Mouse (Mus musculus): ENCODE data around the gene Rnf2. TPM values are rescaled to one million over a fixed set of nuclear protein-coding genes. Genes with fewer than 3 reads are reported as not detected.
A peak's percentile ranks its signal among the peaks of the same experiment; 100 is the strongest.

Rnf2 gene
- polyA plus RNA-seq, 1 experiment from 2014 or later, result 66.2 TPM

GRCm38 (mm10) chr1:151510811-151511210, 10.1 kb upstream of the Rnf2 start:
- Histone ChIP-seq H3K36me3 (no peaks in the 10 kb centered on the region), H3K9me3 (no peaks in the 10 kb centered on the region), H3K4me1 (no peaks in the 10 kb centered on the region), H3K9ac (no peak overlapping the region), H3K4me2 (no peak overlapping the region), H3K4me3 (replicated peaks) (no peak overlapping the region), H3K27ac (no peak overlapping the region), H3K27me3 (replicated peaks) (no peaks in the 10 kb centered on the region)
- WGBS, result 36% methylated on average over 4 of the region's 4 CpGs
- ATAC-seq (ENCODE audit: insufficient read depth, low FRiP score, low read depth), result no peak

DNA sequence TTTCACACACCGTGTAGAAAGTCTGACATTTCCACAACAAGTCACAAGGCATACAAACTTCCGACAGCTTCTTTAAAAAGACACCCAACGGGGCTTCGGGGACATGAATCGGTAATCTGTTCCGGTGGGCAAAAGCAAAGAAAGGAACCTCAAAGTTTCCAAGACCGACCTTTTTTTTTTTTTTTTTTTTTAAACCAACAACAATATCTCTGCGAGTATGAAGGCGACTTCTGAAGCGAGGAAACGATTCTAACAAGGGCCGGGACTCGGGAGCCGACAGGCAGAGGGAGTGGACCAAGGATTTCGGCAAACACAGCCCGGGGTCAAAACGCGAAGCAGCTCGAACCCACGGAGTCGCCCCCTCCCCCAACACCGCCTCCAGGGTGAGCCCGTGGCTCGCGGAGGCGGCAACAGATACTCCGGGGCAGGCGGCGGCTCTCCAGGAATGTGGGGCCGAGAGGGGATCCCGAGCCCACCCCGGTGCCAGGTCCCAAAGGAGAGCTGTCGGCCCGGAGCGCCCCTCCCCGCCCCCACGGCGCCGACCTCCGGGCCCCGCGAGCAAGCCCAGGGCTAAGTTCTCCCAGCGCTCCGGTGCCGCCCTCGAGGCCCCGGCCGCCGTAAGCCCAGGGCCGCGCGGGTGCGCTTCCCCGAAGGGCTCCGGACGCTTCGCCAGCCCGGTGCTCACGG, 797 bp downstream of the Rnf2 start:
- under 1% methylated on average over 59 of the region's 59 CpGs for WGBS

DNA sequence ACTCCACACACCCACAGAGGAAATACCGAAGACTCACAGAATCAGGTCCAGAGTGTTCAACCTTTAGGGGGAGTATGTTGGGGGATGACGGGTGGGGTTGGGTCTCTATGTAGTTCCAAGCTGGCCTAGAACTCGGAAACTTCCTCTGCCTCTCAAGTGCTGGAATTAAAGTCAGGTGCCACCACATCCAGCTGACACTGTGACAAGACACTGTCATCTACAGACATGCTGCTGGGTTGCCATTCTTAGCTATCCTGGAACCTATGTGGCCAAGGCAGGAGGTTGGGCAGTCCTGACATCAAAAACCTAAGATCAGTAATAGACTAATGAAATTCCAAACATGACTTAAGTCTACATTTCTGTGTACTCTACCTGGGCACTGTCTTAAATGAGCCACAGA, 2.4 kb downstream of the Rnf2 start:
- H3K4me2 ChIP-seq, result no peak overlapping the region; the same call in 1 of the 2 replicates

More for the DNA sequence above, 797 bp downstream of the Rnf2 start:
- peak overlapping the region; percentile 99 for H3K27ac ChIP-seq
- H3K4me2 ChIP-seq, result peak overlapping the region; percentile 42
- no peaks in the 10 kb centered on the region for H3K9me3 ChIP-seq
- peaks cover 15% of the 10 kb centered on the region for H3K4me1 ChIP-seq
- peak; percentile 47 for ATAC-seq (ENCODE audit: insufficient read depth, low FRiP score, low read depth)
- no peaks in the 10 kb centered on the region for H3K27me3 ChIP-seq (replicated peaks)
- peak overlapping the region; percentile 96 for H3K9ac ChIP-seq
- peak overlapping the region; percentile 97 for H3K4me3 ChIP-seq (replicated peaks)
- H3K36me3 ChIP-seq, result no peaks in the 10 kb centered on the region

DNA sequence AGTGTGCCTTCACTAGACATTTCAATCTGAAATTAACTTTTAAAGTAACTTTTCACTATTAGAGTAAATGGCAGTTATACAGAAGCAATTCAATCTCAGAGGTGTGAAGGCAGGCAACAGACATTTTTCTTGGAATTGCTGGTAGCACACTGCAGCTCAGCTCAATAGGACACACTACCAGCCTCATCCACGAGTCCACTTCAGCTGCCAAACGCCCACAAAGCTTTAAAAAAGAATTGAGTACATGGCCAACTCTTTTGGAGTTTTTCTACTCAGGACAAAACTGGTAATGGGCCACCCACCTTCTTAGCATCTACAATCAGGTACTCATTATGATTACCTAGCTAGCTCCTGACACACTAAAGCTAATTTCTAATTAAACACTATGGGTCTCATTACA, 2.8 kb downstream of the Rnf2 start:
- no peak overlapping the region for H3K9ac ChIP-seq
- H3K4me2 ChIP-seq, result no peak overlapping the region
- WGBS, result 79% methylated on average over 2 of the region's 2 CpGs
- H3K4me1 ChIP-seq, result peaks cover 18% of the 10 kb centered on the region
- no peaks in the 10 kb centered on the region for H3K36me3 ChIP-seq
- H3K9me3 ChIP-seq, result no peaks in the 10 kb centered on the region
- no peak for ATAC-seq (ENCODE audit: insufficient read depth, low FRiP score, low read depth)
- H3K4me3 ChIP-seq (replicated peaks), result no peak overlapping the region
- no peaks in the 10 kb centered on the region for H3K27me3 ChIP-seq (replicated peaks)
- H3K27ac ChIP-seq, result no peak overlapping the region

More for the DNA sequence above, 2.4 kb downstream of the Rnf2 start:
- Histone ChIP-seq H3K27ac (no peak overlapping the region), H3K4me1 (peaks cover 18% of the 10 kb centered on the region), H3K9me3 (no peaks in the 10 kb centered on the region), H3K27me3 (replicated peaks) (no peaks in the 10 kb centered on the region), H3K4me3 (replicated peaks) (no peak overlapping the region), H3K36me3 (no peaks in the 10 kb centered on the region), H3K9ac (no peak overlapping the region)
- ATAC-seq (ENCODE audit: insufficient read depth, low FRiP score, low read depth), result no peak
- 78% methylated on average over 3 of the region's 3 CpGs for WGBS

- peaks cover 18% of the 10 kb centered on the region for H3K4me1 ChIP-seq
- H3K27ac ChIP-seq, result no peak overlapping the region
- H3K4me3 ChIP-seq (replicated peaks), result no peak overlapping the region
- no peaks in the 10 kb centered on the region for H3K27me3 ChIP-seq (replicated peaks)
- H3K36me3 ChIP-seq, result no peaks in the 10 kb centered on the region
- no peak overlapping the region for H3K4me2 ChIP-seq
- no peak overlapping the region for H3K9ac ChIP-seq
- H3K9me3 ChIP-seq, result no peaks in the 10 kb centered on the region
- whole genome bisulfite sequencing, result 80% methylated on average over 8 of the region's 8 CpGs
- ATAC-seq (ENCODE audit: insufficient read depth, low FRiP score, low read depth), result no peak
These were observed 3.7 kb downstream of the Rnf2 start for GRCm38 (mm10) chr1:151497028-151497427.

GRCm38 (mm10) chr1:151495635-151496285, 5.0 kb downstream of the Rnf2 start:
- H3K9ac ChIP-seq, result no peak overlapping the region
- H3K27ac ChIP-seq, result no peak overlapping the region
- H3K9me3 ChIP-seq, result no peaks in the 10 kb centered on the region
- H3K36me3 ChIP-seq, result no peaks in the 10 kb centered on the region
- no peak overlapping the region for H3K4me2 ChIP-seq
- H3K4me1 ChIP-seq, result peaks cover 18% of the 10 kb centered on the region
- H3K4me3 ChIP-seq (replicated peaks), result no peak overlapping the region
- no peaks in the 10 kb centered on the region for H3K27me3 ChIP-seq (replicated peaks)
- no peak for ATAC-seq (ENCODE audit: insufficient read depth, low FRiP score, low read depth)
- 82% methylated on average over 2 of the region's 2 CpGs for WGBS

GRCm38 (mm10) chr1:151494711-151495110, 6.0 kb downstream of the Rnf2 start:
- no peak overlapping the region for H3K4me2 ChIP-seq
- H3K27ac ChIP-seq, result no peak overlapping the region
- no peaks in the 10 kb centered on the region for H3K9me3 ChIP-seq
- no peaks in the 10 kb centered on the region for H3K27me3 ChIP-seq (replicated peaks)
- 66% methylated on average over 6 of the region's 6 CpGs for WGBS
- no peak overlapping the region for H3K4me3 ChIP-seq (replicated peaks)
- ATAC-seq (ENCODE audit: insufficient read depth, low FRiP score, low read depth), result no peak
- no peaks in the 10 kb centered on the region for H3K36me3 ChIP-seq
- peaks cover 18% of the 10 kb centered on the region for H3K4me1 ChIP-seq
- no peak overlapping the region for H3K9ac ChIP-seq

DNA sequence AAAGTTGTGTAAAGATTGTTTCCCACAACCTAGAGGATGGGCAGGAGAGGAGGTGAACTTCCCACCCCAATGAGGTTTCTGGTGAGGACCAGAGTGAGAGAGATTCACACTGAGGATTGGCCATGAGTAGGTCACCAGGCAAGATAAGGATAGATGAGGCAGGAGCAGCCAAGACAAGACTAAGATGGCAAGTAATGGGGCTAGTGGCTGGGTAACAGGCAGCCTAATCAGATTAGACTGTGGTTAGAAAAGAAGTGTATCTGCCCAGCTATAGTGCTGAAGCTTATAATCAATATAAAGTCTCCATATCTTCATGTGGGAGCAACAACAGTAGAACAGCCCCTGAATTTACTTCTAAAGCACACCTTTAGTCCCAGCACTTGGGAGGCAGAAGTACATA, 6.9 kb downstream of the Rnf2 start:
- H3K36me3 ChIP-seq, result no peaks in the 10 kb centered on the region
- no peak overlapping the region for H3K9ac ChIP-seq
- no peaks in the 10 kb centered on the region for H3K27me3 ChIP-seq (replicated peaks)
- H3K4me1 ChIP-seq, result peaks cover 20% of the 10 kb centered on the region
- H3K9me3 ChIP-seq, result no peaks in the 10 kb centered on the region
- no peak overlapping the region for H3K4me3 ChIP-seq (replicated peaks)
- ATAC-seq (ENCODE audit: insufficient read depth, low FRiP score, low read depth), result no peak
- no peak overlapping the region for H3K27ac ChIP-seq
- H3K4me2 ChIP-seq, result no peak overlapping the region

DNA sequence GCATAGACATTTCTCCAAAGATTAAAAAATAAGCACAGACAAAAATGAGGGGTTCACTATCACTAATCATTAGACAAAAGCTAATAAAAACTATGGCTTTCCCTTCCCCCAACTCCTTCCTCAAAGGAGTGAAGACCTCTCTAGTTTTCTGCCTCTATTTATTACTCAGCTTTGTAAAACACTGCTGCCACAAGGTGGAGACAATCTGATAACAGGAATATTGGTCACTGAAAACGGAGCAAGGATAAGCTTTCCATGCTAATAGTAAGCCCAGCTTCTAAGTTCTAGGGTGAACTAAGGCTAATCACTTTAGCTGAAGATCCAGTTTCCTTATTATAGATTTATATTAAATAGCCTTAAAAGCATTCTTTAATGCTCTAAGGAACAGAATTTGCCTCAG, 8.3 kb downstream of the Rnf2 start:
- Histone ChIP-seq H3K4me1 (peaks cover 15% of the 10 kb centered on the region), H3K9ac (no peak overlapping the region), H3K4me2 (no peak overlapping the region), H3K4me3 (replicated peaks) (no peak overlapping the region), H3K27ac (no peak overlapping the region), H3K27me3 (replicated peaks) (no peaks in the 10 kb centered on the region), H3K36me3 (no peaks in the 10 kb centered on the region), H3K9me3 (no peaks in the 10 kb centered on the region)
- 35% methylated on average over 1 of the region's 1 CpGs for WGBS
- ATAC-seq (ENCODE audit: insufficient read depth, low FRiP score, low read depth), result no peak

DNA sequence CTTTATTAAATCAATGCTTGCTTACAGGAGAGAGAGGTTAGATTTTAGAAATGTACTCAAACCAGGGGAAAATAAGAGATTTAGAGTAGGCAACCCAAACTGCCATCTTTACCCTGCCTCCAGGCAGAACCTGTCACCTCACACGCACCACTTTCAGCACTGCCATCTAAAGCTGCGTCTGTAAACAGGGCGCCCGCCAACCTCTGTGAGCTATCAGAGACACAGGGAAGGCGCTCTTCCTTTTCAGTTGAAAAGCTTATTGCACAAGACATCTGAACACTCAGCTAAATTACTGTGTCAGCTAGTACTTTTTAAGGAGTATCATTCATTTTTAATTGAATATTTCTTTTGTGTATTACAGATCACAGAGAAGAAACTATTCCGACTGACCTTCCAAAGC, 10.9 kb downstream of the Rnf2 start:
- Histone ChIP-seq H3K4me1 (peaks cover 5% of the 10 kb centered on the region; the same call in 1 of the 2 replicates), H3K9ac (no peak overlapping the region), H3K36me3 (no peaks in the 10 kb centered on the region), H3K4me2 (no peak overlapping the region), H3K4me3 (replicated peaks) (no peak overlapping the region), H3K27me3 (replicated peaks) (no peaks in the 10 kb centered on the region), H3K9me3 (no peaks in the 10 kb centered on the region), H3K27ac (no peak overlapping the region)
- ATAC-seq (ENCODE audit: insufficient read depth, low FRiP score, low read depth), result no peak
- WGBS, result 74% methylated on average over 6 of the region's 6 CpGs

- WGBS, result 84% methylated on average over 5 of the region's 5 CpGs
- H3K27ac ChIP-seq, result no peak overlapping the region
- H3K4me1 ChIP-seq, result 0 out of 2 replicates have a peak, but pooled peaks cover 3% of the 10 kb centered on the region
- H3K27me3 ChIP-seq (replicated peaks), result no peaks in the 10 kb centered on the region
- ATAC-seq (ENCODE audit: insufficient read depth, low FRiP score, low read depth), result no peak
- H3K4me3 ChIP-seq (replicated peaks), result no peak overlapping the region
- H3K9me3 ChIP-seq, result no peaks in the 10 kb centered on the region
- H3K36me3 ChIP-seq, result 0 out of 2 replicates have a peak, but pooled peaks cover 8% of the 10 kb centered on the region
- H3K4me2 ChIP-seq, result no peak overlapping the region
- no peak overlapping the region for H3K9ac ChIP-seq
These were observed 16.0 kb downstream of the Rnf2 start for GRCm38 (mm10) chr1:151484754-151485153.

- Histone ChIP-seq H3K27me3 (replicated peaks) (no peaks in the 10 kb centered on the region), H3K9me3 (no peaks in the 10 kb centered on the region), H3K4me3 (replicated peaks) (no peak overlapping the region), H3K36me3 (0 out of 2 replicates have a peak, but pooled peaks cover 8% of the 10 kb centered on the region), H3K9ac (no peak overlapping the region), H3K27ac (no peak overlapping the region), H3K4me1 (no peaks in the 10 kb centered on the region), H3K4me2 (no peak overlapping the region)
- ATAC-seq (ENCODE audit: insufficient read depth, low FRiP score, low read depth), result no peak
- WGBS, result 58% methylated on average over 1 of the region's 1 CpGs
These were observed 17.2 kb downstream of the Rnf2 start for GRCm38 (mm10) chr1:151483568-151483967.
